Mouse (Mus musculus): ENCODE measurements around the gene Ydjc. TPM values are rescaled to one million over a fixed set of nuclear protein-coding genes. Genes with fewer than 3 reads are reported as not detected.

The Ydjc gene
- polyA plus RNA-seq, 1 experiment from 2014 or later: 18.5 TPM

- Histone ChIP-seq H3K4me2 (no peak overlapping the region), H3K9me3 (replicated peaks) (no peaks in the 10 kb centered on the region), H3K9ac (no peak overlapping the region), H3K36me3 (peaks cover 84% of the 10 kb centered on the region), H3K27ac (no peak overlapping the region), H3K27me3 (replicated peaks) (no peaks in the 10 kb centered on the region), H3K4me3 (no peak overlapping the region), H3K4me1 (no peaks in the 10 kb centered on the region)
- no peak for ATAC-seq
Observed at GRCm38 (mm10) chr16:17167179-17167578, 22.8 kb downstream of the Ydjc start.

GRCm38 (mm10) chr16:17168049-17168448 lies 23.6 kb downstream of the Ydjc start:
- Histone ChIP-seq H3K4me2 (no peak overlapping the region), H3K9me3 (replicated peaks) (no peaks in the 10 kb centered on the region), H3K36me3 (peaks cover 86% of the 10 kb centered on the region), H3K9ac (no peak overlapping the region), H3K4me3 (no peak overlapping the region), H3K27me3 (replicated peaks) (no peaks in the 10 kb centered on the region), H3K4me1 (no peaks in the 10 kb centered on the region), H3K27ac (no peak overlapping the region)
- WGBS (ENCODE audit: insufficient replicate concordance): 81% methylated on average over 5 of the region's 5 CpGs
- ATAC-seq: no peak

GRCm38 (mm10) chr16:17175765-17176164 lies 31.3 kb downstream of the Ydjc start:
- H3K4me1 ChIP-seq: peaks cover 25% of the 10 kb centered on the region
- no peak overlapping the region for H3K4me2 ChIP-seq
- H3K36me3 ChIP-seq: peaks cover 73% of the 10 kb centered on the region
- peak; percentile 28; the same call in 1 of the 2 replicates for ATAC-seq
- no peak overlapping the region for H3K27ac ChIP-seq
- H3K9ac ChIP-seq: no peak overlapping the region
- no peaks in the 10 kb centered on the region for H3K27me3 ChIP-seq (replicated peaks)
- no peak overlapping the region for H3K4me3 ChIP-seq
- no peaks in the 10 kb centered on the region for H3K9me3 ChIP-seq (replicated peaks)
- 70% methylated on average over 2 of the region's 2 CpGs for WGBS (ENCODE audit: insufficient replicate concordance)

GRCm38 (mm10) chr16:17177623-17178170 lies 33.3 kb downstream of the Ydjc start:
- no peaks in the 10 kb centered on the region for H3K9me3 ChIP-seq (replicated peaks)
- peaks cover 54% of the 10 kb centered on the region for H3K36me3 ChIP-seq
- peaks cover 45% of the 10 kb centered on the region for H3K4me1 ChIP-seq
- no peak overlapping the region for H3K9ac ChIP-seq
- no peak overlapping the region for H3K4me3 ChIP-seq
- WGBS (ENCODE audit: insufficient replicate concordance): 79% methylated on average over 1 of the region's 1 CpGs
- ATAC-seq: no peak
- no peak overlapping the region for H3K4me2 ChIP-seq
- H3K27me3 ChIP-seq (replicated peaks): no peaks in the 10 kb centered on the region
- no peak overlapping the region for H3K27ac ChIP-seq

- Histone ChIP-seq H3K4me3 (no peak overlapping the region), H3K27ac (no peak overlapping the region)
- ATAC-seq: no peak
Observed at GRCm38 (mm10) chr16:17179706-17180105, 35.3 kb downstream of the Ydjc start.

GRCm38 (mm10) chr16:17181382-17181781 lies 37.0 kb downstream of the Ydjc start:
- peaks cover 48% of the 10 kb centered on the region for H3K4me1 ChIP-seq
- H3K27me3 ChIP-seq (replicated peaks): no peaks in the 10 kb centered on the region
- no peak overlapping the region for H3K4me3 ChIP-seq
- 58% methylated on average over 4 of the region's 4 CpGs for WGBS (ENCODE audit: insufficient replicate concordance)
- ATAC-seq: no peak
- H3K4me2 ChIP-seq: no peak overlapping the region
- H3K9me3 ChIP-seq (replicated peaks): no peaks in the 10 kb centered on the region
- no peak overlapping the region for H3K9ac ChIP-seq
- H3K27ac ChIP-seq: no peak overlapping the region; the same call in 1 of the 2 replicates
- peaks cover 39% of the 10 kb centered on the region for H3K36me3 ChIP-seq

More at GRCm38 (mm10) chr16:17179706-17180105, 35.3 kb downstream of the Ydjc start:
- Histone ChIP-seq H3K9ac (no peak overlapping the region), H3K9me3 (replicated peaks) (no peaks in the 10 kb centered on the region), H3K27me3 (replicated peaks) (no peaks in the 10 kb centered on the region), H3K36me3 (peaks cover 39% of the 10 kb centered on the region), H3K4me1 (peaks cover 49% of the 10 kb centered on the region), H3K4me2 (no peak overlapping the region)
- WGBS (ENCODE audit: insufficient replicate concordance): 65% methylated on average over 3 of the region's 3 CpGs

- H3K27ac ChIP-seq: no peak overlapping the region
- H3K36me3 ChIP-seq: peaks cover 38% of the 10 kb centered on the region
- WGBS (ENCODE audit: insufficient replicate concordance): 54% methylated on average over 2 of the region's 2 CpGs
- no peak overlapping the region for H3K4me3 ChIP-seq
- no peaks in the 10 kb centered on the region for H3K27me3 ChIP-seq (replicated peaks)
- no peak overlapping the region for H3K9ac ChIP-seq
- no peaks in the 10 kb centered on the region for H3K9me3 ChIP-seq (replicated peaks)
- H3K4me1 ChIP-seq: peaks cover 43% of the 10 kb centered on the region
- no peak for ATAC-seq
- no peak overlapping the region for H3K4me2 ChIP-seq
Observed at GRCm38 (mm10) chr16:17182136-17182535, 37.7 kb downstream of the Ydjc start.

GRCm38 (mm10) chr16:17183003-17183402 lies 38.6 kb downstream of the Ydjc start:
- ATAC-seq: no peak
- H3K4me2 ChIP-seq: no peak overlapping the region
- no peak overlapping the region for H3K9ac ChIP-seq
- WGBS (ENCODE audit: insufficient replicate concordance): 80% methylated on average over 3 of the region's 3 CpGs
- peaks cover 36% of the 10 kb centered on the region for H3K4me1 ChIP-seq
- no peak overlapping the region for H3K4me3 ChIP-seq
- H3K27ac ChIP-seq: no peak overlapping the region
- no peaks in the 10 kb centered on the region for H3K27me3 ChIP-seq (replicated peaks)
- H3K9me3 ChIP-seq (replicated peaks): no peaks in the 10 kb centered on the region
- H3K36me3 ChIP-seq: peaks cover 37% of the 10 kb centered on the region

- Histone ChIP-seq H3K9ac (no peak overlapping the region), H3K36me3 (peaks cover 43% of the 10 kb centered on the region), H3K4me1 (peaks cover 26% of the 10 kb centered on the region), H3K9me3 (replicated peaks) (no peaks in the 10 kb centered on the region), H3K4me3 (no peak overlapping the region), H3K27ac (no peak overlapping the region), H3K4me2 (no peak overlapping the region), H3K27me3 (replicated peaks) (no peaks in the 10 kb centered on the region)
- ATAC-seq: no peak
Observed at GRCm38 (mm10) chr16:17185475-17185874, 41.1 kb downstream of the Ydjc start.

- no peak for ATAC-seq
Observed at GRCm38 (mm10) chr16:17193823-17194222, 49.4 kb downstream of the Ydjc start.

GRCm38 (mm10) chr16:17200121-17200952 lies 55.9 kb downstream of the Ydjc start:
- Histone ChIP-seq H3K4me1 (peaks cover 31% of the 10 kb centered on the region), H3K4me2 (peak overlapping the region; percentile 87), H3K4me3 (peak overlapping the region; percentile 95), H3K9me3 (replicated peaks) (no peaks in the 10 kb centered on the region), H3K27ac (peak overlapping the region; percentile 89), H3K27me3 (replicated peaks) (no peaks in the 10 kb centered on the region), H3K9ac (peak overlapping the region; percentile 99), H3K36me3 (peaks cover 21% of the 10 kb centered on the region)
- 2% methylated on average over 24 of the region's 24 CpGs for WGBS (ENCODE audit: insufficient replicate concordance)
- ATAC-seq: peak; percentile 33; the same call in 1 of the 2 replicates

More at GRCm38 (mm10) chr16:17193823-17194222, 49.4 kb downstream of the Ydjc start:
- Histone ChIP-seq H3K36me3 (peaks cover 64% of the 10 kb centered on the region), H3K27ac (no peak overlapping the region), H3K9ac (no peak overlapping the region), H3K27me3 (replicated peaks) (no peaks in the 10 kb centered on the region), H3K9me3 (replicated peaks) (no peaks in the 10 kb centered on the region), H3K4me1 (peaks cover 29% of the 10 kb centered on the region), H3K4me2 (no peak overlapping the region), H3K4me3 (no peak overlapping the region)
- 88% methylated on average over 4 of the region's 4 CpGs for WGBS (ENCODE audit: insufficient replicate concordance)

- Histone ChIP-seq H3K4me2 (peak overlapping the region; percentile 87), H3K9ac (peak overlapping the region; percentile 99), H3K36me3 (peaks cover 17% of the 10 kb centered on the region), H3K4me3 (peak overlapping the region; percentile 95), H3K4me1 (peaks cover 31% of the 10 kb centered on the region), H3K27ac (peak overlapping the region; percentile 89), H3K27me3 (replicated peaks) (peaks cover 5% of the 10 kb centered on the region), H3K9me3 (replicated peaks) (no peaks in the 10 kb centered on the region)
- peak; percentile 86 for ATAC-seq
- WGBS (ENCODE audit: insufficient replicate concordance): under 1% methylated on average over 72 of the region's 72 CpGs
Observed at GRCm38 (mm10) chr16:17200953-17201707, 56.7 kb downstream of the Ydjc start.

Measured in liver, embryonic 12.5 days (tissue).